Mouse (Mus musculus) brown adipose tissue, adult 24 weeks (tissue): ENCODE measurements around the gene Gse1. TPM values are rescaled to one million over a fixed set of nuclear protein-coding genes. Genes with fewer than 3 reads are reported as not detected.

Experiments
- H3K27ac ChIP-seq: fragments of 200-500 bp; replicated peaks from 2 replicates; pipeline ENCODE4 v1.5.1; 2012; ENCODE audit warnings: low read depth, mild to moderate bottlenecking, low read length
- H3K4me1 ChIP-seq: fragments of 200-500 bp; 2 replicates; pipeline ENCODE4 v1.6.1; 2012; ENCODE audit warnings: low read length, mixed read lengths; ENCODE audit not compliant: control insufficient read depth, insufficient read depth, insufficient read length
- H3K4me3 ChIP-seq: fragments of 200-500 bp; 2 replicates; pipeline ENCODE4 v1.5.1; 2012; ENCODE audit warnings: low read depth, mild to moderate bottlenecking, low read length, moderate library complexity; ENCODE audit not compliant: insufficient read depth
- polyA plus RNA-seq: library from polyadenylated mRNA; stranded (reverse); fragments of >200 nt; gene quantifications from 2 replicates; pipeline ENCODE4 v1.2.4, GENCODE M21; 2012; ENCODE audit not compliant: missing spikeins, insufficient read depth, insufficient read length

Gse1 gene
- polyA plus RNA-seq, 1 experiment: 9.9 TPM

DNA sequence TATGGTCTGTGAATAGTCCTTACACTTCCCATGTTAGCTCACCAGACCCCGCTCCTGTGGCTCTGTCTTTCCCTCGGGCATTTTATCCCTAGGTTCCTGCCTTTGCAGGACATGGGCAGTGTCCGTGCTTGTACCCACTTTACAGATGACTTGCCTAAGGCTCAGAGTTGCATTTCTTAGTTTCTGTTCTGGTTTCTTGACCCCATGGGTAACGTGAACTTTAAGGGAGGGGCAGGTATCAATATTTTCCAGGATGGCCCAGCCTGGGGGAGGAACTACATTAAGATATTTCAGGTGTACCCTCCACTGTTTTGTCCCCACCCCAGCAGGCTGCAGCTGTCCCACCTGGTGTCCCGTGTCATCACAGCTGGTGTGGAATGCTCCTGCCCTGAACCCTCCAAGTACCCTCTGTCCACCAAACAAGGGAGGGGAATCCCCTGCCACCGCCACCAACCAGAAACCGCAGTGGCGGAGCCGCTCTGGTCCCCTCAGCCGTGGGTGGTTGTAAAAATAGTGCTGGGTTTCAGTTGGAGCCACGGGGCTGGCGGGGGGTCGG, 36.2 kb downstream of the Gse1 start:
- no peak overlapping the region for H3K27ac ChIP-seq
- H3K4me1 ChIP-seq: peaks cover 16% of the 10 kb centered on the region
- H3K4me3 ChIP-seq: peak overlapping the region; percentile 10; the same call in 1 of the 2 replicates

- peaks cover 16% of the 10 kb centered on the region for H3K4me1 ChIP-seq
- H3K27ac ChIP-seq: no peak overlapping the region
- peak overlapping the region; percentile 10; the same call in 1 of the 2 replicates for H3K4me3 ChIP-seq
These were observed 36.7 kb downstream of the Gse1 start for GRCm38 (mm10) chr8:120264944-120265453.

DNA sequence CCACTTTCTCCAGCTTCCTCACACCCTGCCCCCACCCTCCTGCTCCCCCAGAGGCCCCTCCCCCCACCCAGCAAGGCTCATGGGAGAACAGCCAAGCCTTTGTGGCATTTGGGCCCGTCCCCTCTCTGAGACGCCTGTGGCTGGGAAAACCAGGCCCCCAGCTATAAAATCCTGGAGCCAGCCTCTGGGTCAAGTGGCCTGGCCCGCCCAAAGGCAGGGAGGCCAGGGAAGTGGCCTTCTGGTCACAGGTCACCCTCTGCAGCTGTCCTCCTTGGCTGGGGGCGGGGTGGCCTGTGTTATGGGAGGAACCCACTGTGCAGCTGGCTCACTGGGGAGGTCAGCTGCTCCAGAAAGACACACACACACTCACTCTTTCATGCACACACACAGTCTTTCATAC, 37.2 kb downstream of the Gse1 start:
- H3K4me1 ChIP-seq: peaks cover 16% of the 10 kb centered on the region
- H3K27ac ChIP-seq: no peak overlapping the region
- no peak overlapping the region for H3K4me3 ChIP-seq

DNA sequence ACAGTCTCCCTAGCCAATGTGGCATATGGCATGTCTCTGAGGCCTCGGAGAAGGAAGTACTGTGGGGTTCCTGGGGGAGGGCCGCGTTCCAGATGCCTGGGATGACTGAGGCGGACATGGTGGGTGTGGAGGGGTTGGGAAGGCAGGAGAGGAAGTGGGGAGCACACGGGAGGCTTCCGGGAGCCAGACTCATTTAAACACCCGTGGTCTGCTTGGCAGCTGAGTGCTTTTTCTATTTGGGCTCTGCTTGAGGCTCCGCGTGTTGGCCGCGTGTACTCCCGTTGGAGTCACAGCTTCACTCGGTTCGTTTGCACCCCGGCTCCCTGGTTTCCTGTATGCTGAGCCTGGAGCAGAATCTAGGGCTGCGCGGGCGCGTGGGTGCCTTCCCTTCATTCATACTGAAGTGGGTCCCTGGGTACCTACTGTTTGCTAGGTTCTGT, 40.3 kb downstream of the Gse1 start:
- H3K4me3 ChIP-seq: no peak overlapping the region
- H3K4me1 ChIP-seq: peaks cover 16% of the 10 kb centered on the region
- H3K27ac ChIP-seq: no peak overlapping the region

- no peak overlapping the region; the same call in 1 of the 2 replicates for H3K27ac ChIP-seq
- H3K4me3 ChIP-seq: no peak overlapping the region; the same call in 1 of the 2 replicates
- H3K4me1 ChIP-seq: peaks cover 12% of the 10 kb centered on the region
These were observed 42.2 kb downstream of the Gse1 start for GRCm38 (mm10) chr8:120270449-120270848.

DNA sequence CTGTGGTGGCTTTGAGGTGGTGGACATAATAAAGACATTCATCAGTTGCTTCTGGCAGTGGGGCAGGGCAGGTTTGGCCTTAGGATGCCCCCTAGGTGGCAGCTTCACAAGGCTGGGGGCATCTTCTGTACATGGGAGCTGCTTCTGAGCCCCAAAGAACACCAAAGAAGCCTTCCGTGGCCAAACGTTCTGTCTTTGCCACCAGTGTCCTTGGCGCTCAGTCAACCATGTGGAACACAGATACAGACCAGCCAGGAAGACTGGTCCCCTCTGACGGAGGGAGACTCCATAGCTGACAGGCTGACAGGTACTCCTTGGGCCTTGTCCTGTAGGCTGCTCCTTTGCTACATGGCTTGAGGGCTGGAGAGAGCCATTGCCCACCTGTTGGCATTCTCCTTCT, 45.2 kb downstream of the Gse1 start:
- H3K4me1 ChIP-seq: peaks cover 13% of the 10 kb centered on the region
- H3K27ac ChIP-seq: no peak overlapping the region
- no peak overlapping the region for H3K4me3 ChIP-seq

DNA sequence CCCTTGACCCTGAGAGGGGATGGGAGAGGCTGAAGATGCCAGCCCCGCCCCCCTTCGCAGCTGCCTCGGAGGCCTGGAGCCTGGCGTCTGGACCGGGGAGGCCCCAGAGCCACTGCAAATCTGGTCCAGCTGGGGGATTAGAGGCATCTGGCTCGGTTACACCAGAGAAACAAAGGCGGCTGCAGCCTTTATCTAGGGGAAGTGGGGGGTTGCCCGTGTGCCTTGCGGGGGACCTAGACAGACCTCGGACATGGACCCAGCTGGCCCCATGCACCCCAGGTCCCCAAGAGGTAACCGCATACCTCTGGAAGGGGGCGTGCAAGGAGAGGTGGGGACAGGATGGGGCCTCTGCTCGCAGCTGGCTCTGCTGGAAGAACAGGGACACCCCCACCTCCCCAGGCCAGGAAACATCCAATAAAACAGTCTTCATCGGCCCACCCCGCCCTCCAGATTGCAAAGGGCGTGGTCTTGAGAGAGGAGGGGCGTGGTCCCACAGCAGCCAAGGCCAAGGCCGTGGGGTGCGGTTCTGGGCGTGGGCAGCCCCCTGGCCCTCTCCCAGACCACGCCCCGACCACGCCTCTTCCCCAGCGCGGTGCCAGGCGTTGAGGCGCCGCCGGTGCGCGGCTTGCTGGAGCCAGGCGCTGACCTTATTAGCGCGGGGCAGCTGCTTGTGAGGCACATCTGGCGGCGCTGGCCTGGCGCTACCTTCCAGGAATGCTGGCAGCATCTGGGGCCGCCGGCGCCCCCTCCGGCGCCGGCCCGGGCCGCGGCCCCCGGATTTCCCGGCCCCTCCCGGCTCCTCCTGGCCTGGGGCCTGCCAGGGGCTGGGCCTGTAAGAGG, 48.0 kb downstream of the Gse1 start:
- H3K27ac ChIP-seq: peak overlapping the region; percentile 77
- peaks cover 12% of the 10 kb centered on the region for H3K4me1 ChIP-seq
- H3K4me3 ChIP-seq: peak overlapping the region; percentile 45

DNA sequence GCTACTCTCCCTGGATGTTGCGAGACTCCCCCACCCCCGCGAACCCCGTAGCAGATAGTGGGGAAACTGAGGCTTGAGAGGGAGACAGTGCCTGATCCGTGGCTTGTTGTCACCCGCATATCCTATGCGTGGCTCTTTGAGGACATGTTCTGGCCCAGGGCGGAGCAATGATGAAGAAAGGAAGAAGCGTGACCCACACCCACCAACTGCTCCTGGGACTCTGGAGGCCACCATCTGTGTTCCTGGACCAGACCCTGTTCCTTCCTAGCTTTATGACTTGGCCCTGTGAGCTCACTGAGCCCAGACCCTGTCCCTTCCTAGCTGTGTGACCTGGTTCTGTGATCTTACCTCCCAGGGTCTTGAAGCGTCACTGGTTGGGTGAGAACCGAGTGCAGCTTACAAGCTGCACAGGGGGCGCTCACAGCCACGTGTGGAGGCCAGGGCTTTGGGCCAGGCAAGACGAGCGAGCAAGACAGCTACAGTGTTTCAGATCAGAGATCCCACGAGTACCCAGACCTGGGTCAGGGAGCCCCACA, 48.7 kb downstream of the Gse1 start:
- H3K4me3 ChIP-seq: peak overlapping the region; percentile 45
- H3K4me1 ChIP-seq: peaks cover 12% of the 10 kb centered on the region
- H3K27ac ChIP-seq: peak overlapping the region; percentile 77

GRCm38 (mm10) chr8:120278009-120278408, 49.8 kb downstream of the Gse1 start:
- Histone ChIP-seq H3K4me1 (peaks cover 12% of the 10 kb centered on the region), H3K27ac (no peak overlapping the region), H3K4me3 (no peak overlapping the region)

DNA sequence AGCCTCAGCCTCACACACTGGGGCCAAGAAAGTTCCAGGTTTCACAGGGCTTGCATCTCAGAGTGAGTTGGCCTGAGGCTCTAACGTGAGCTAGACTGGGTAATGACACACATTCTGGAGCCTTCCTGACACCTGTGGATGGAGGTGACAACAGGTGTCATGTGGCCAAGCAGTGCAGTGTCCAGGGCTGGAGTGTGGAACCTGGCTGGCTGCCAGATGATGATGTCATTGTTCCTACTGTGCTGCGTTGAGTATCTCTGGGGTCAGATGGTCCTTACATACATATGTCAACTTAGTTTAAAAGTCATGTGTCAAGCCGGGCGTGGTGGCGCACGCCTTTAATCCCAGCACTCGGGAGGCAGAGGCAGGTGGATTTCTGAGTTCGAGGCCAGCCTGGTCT, 51.2 kb downstream of the Gse1 start:
- no peak overlapping the region for H3K27ac ChIP-seq
- peaks cover 13% of the 10 kb centered on the region for H3K4me1 ChIP-seq
- no peak overlapping the region for H3K4me3 ChIP-seq

DNA sequence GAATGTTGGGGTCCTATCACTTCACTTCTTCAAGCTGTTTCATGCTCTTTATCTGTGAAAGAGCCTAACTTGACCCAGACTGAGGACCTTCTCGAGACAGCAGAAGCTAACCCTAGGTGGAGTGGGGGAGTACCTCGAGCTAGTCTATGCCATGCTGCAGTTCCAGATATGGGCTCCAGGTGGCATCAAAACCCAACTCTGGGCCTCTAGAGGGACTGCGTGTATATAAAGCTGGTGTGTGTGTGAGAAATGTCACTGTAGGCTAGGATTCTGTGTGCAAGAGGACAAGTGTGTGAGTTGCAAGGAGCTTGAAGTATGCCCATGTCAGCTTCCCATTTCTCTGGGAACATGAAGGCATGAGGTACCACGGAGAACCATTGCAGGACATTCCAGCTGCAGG, 53.2 kb downstream of the Gse1 start:
- Histone ChIP-seq H3K4me1 (peaks cover 25% of the 10 kb centered on the region), H3K4me3 (no peak overlapping the region)

DNA sequence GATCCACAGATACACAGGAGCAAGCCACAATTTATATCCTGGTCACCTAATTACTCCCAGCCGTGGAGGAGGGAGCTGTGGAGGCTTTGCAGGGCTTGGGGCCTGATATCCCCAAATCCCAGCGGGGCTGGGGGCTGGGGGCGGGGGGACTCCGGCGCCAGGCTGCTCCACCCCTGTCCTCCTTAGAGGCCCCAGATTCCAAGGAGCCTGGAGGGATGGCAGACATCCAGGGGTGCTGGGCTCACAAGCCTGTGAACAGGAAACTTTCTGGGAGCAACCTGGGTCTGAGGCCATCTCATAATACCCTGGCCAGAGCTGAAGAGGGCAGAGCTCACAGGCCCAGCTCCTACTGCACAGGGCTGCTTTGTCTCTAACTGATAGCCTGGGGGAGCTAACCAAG, 54.2 kb downstream of the Gse1 start:
- Histone ChIP-seq H3K27ac (no peak overlapping the region), H3K4me1 (peaks cover 18% of the 10 kb centered on the region), H3K4me3 (no peak overlapping the region)

More for the DNA sequence above, 53.2 kb downstream of the Gse1 start:
- no peak overlapping the region for H3K27ac ChIP-seq

GRCm38 (mm10) chr8:120284265-120284664, 56.0 kb downstream of the Gse1 start:
- Histone ChIP-seq H3K4me3 (no peak overlapping the region), H3K4me1 (peaks cover 13% of the 10 kb centered on the region), H3K27ac (no peak overlapping the region)

DNA sequence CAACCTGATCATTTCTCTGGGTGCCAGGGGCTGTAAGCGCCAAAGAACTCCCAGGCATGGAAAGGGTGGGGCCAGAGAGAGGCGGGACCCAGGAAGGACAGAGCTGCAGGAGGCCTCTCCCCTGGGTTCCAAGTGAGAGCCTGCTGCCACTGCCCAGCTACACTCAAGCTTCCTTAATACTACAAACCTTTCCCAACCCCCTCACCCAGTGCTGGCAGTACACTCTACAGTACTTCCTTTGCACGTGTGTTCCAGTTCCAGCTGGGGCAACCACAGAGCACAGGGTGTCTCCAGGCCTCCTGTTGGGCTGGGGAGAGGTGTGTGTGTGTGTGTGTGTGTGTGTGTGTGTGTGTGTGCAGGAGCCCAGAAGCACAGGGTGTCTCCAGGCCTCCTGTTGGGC, 56.8 kb downstream of the Gse1 start:
- Histone ChIP-seq H3K4me1 (peaks cover 13% of the 10 kb centered on the region), H3K4me3 (no peak overlapping the region), H3K27ac (no peak overlapping the region)

DNA sequence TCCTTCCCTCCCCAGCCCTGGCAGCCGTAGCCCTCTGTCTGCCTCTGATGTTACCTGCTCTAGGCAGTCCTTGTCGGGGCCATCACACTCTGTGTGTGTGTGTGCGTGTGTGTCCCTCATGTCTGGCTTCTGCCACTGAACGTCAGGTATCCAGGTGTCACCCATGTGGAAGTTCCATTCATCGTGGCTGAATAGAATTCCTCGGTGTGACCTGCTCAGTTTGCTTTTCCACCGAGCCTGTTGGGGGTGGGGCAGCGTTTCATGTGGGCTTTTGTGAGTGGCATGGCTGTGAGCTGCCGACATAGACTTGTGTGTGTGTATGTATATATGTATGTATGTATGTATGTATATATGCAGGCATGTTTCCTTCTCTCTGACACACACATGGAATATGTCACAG, 57.6 kb downstream of the Gse1 start:
- Histone ChIP-seq H3K27ac (no peak overlapping the region), H3K4me1 (peaks cover 16% of the 10 kb centered on the region), H3K4me3 (no peak overlapping the region)
